Mouse (Mus musculus): Measurements from ENCODE around the gene Msi2. TPM values are rescaled to one million over a fixed set of nuclear protein-coding genes. Genes with fewer than 3 reads are reported as not detected.

Gene Msi2
- polyA plus RNA-seq, 1 experiment from 2014 or later: 13.1 TPM

DNA sequence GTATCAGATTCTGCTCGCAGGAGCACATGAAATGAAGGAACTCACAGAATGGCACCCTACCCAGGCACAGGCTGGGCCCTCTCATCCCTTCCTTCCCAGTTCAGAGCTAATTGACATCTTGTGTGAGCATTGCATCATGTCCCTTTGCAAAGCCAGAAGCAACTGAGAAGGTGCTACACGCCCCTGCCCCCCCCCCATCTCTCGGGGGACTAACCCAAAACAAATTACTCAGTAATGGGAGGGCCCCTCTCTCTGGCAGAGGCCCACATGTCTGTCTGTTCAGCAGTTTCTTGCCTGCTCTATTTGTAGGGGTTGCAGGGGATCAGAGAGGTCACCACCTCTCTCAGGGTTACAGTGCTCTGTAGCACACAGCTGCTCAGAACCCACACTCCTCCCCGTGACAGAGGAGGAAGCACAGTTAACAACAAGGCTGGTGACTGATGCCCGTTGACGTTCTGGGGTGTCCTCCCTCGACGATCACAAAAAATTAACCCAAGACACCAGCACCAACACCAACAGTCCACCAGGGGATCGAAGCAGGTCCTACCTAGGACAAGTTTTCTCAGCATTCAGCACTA, 99.5 kb downstream of the Msi2 start:
- peaks cover 39% of the 10 kb centered on the region for H3K4me1 ChIP-seq
- no peak overlapping the region for H3K4me2 ChIP-seq
- 41% methylated on average over 9 of the region's 9 CpGs for WGBS
- no peaks in the 10 kb centered on the region for H3K36me3 ChIP-seq
- no peak for ATAC-seq (ENCODE audit: insufficient number of reproducible peaks, low FRiP score, low TSS enrichment, low read depth)
- H3K9me3 ChIP-seq: no peaks in the 10 kb centered on the region
- H3K27ac ChIP-seq: 0 out of 2 replicates have a peak overlapping the region, but pooled peaks have one; percentile 11
- H3K27me3 ChIP-seq: no peaks in the 10 kb centered on the region
- no peak overlapping the region for H3K9ac ChIP-seq
- H3K4me3 ChIP-seq: no peak overlapping the region

DNA sequence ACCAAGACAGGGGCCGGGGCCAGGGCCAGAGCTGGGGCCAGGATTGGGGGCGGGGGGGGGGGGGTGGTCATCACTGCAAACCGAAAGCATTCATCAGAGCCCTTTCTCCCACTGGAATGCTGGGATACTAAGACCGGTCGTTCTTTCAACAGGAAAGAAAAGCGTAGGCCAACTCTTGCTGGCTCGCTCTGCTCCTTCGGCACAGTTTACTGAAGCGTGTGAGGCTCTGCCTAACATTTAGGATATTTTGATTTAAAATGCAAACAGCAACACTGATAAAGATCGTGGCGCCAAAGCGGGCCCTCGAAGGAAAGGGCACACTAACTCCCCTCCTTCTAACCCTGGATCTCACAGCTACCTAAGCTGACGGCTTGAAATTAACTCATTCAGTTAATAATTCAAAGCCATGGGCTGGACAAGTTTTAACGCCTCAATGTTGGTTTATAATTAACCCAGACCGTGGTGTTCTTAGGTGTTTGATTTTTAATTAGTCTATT, 100.3 kb downstream of the Msi2 start:
- no peaks in the 10 kb centered on the region for H3K9me3 ChIP-seq
- H3K4me3 ChIP-seq: no peak overlapping the region
- H3K36me3 ChIP-seq: no peaks in the 10 kb centered on the region
- no peak overlapping the region for H3K27ac ChIP-seq
- H3K4me2 ChIP-seq: no peak overlapping the region
- no peak for ATAC-seq (ENCODE audit: insufficient number of reproducible peaks, low FRiP score, low TSS enrichment, low read depth)
- WGBS: 77% methylated on average over 16 of the region's 16 CpGs
- no peak overlapping the region for H3K9ac ChIP-seq
- no peaks in the 10 kb centered on the region for H3K27me3 ChIP-seq
- peaks cover 44% of the 10 kb centered on the region for H3K4me1 ChIP-seq

DNA sequence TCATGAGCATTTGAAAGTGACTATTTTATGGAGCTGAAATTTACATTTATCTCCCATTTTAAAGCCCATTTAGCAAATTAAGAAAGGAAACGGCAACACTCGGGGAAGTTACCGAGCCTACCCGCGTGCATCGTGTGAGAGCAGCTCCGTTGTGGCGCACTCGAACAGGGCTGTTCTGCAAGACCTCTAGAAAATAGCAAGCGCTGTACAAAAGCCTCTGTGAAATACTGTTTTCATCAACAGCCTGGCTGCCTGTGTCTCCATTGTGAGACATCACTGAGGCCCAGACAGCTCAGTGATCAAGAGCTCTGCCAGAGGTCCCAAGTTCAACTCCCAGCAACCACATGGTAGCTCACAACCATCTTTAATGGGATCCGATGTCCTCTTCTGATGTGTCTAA, 100.9 kb downstream of the Msi2 start:
- Histone ChIP-seq H3K27ac (no peak overlapping the region), H3K36me3 (no peaks in the 10 kb centered on the region), H3K9me3 (no peaks in the 10 kb centered on the region), H3K4me2 (no peak overlapping the region), H3K27me3 (no peaks in the 10 kb centered on the region), H3K4me3 (no peak overlapping the region), H3K9ac (no peak overlapping the region), H3K4me1 (peaks cover 40% of the 10 kb centered on the region)
- WGBS: 86% methylated on average over 11 of the region's 11 CpGs
- ATAC-seq (ENCODE audit: insufficient number of reproducible peaks, low FRiP score, low TSS enrichment, low read depth): no peak

DNA sequence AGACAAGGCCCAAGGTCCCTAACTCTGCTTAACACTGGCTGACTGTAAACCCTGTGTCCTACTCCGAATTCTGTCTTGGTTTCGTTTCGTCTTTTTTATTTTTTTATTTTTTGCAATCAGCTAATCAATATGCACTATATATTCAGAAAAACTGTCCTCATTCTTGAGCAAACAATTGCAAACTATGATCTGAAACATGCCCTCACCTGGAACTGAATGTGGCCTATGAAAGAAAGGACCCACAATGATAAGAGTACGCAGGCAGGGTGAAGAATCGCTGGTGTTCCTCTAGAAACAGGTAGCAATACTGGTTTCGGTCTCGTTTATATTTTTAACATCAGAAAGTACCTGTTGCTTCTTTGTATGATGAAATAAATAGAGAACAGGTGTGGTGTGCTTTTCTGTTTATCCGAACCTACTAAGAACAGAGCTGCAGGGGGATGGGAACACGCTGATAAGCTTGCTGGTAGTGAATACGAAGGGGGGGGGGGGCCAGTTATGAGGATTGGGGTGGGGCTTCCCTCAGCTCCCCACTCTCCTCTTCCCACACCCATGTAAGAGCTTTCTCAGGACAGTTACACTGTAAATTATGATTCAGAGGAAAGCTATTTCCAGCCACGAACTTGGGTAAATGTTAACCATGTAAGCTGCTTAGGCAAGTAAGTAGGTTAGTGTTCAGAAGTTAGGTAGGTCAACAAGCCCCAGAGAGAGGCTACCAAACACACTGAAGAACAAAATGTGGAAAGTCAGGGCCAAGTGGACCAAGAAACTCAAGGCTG, 103.6 kb downstream of the Msi2 start:
- Histone ChIP-seq H3K9ac (no peak overlapping the region), H3K27ac (peak overlapping the region; percentile 75), H3K4me3 (no peak overlapping the region), H3K9me3 (no peaks in the 10 kb centered on the region), H3K27me3 (no peaks in the 10 kb centered on the region), H3K36me3 (no peaks in the 10 kb centered on the region), H3K4me2 (no peak overlapping the region), H3K4me1 (peaks cover 29% of the 10 kb centered on the region)
- ATAC-seq (ENCODE audit: insufficient number of reproducible peaks, low FRiP score, low TSS enrichment, low read depth): no peak
- 75% methylated on average over 11 of the region's 11 CpGs for WGBS

DNA sequence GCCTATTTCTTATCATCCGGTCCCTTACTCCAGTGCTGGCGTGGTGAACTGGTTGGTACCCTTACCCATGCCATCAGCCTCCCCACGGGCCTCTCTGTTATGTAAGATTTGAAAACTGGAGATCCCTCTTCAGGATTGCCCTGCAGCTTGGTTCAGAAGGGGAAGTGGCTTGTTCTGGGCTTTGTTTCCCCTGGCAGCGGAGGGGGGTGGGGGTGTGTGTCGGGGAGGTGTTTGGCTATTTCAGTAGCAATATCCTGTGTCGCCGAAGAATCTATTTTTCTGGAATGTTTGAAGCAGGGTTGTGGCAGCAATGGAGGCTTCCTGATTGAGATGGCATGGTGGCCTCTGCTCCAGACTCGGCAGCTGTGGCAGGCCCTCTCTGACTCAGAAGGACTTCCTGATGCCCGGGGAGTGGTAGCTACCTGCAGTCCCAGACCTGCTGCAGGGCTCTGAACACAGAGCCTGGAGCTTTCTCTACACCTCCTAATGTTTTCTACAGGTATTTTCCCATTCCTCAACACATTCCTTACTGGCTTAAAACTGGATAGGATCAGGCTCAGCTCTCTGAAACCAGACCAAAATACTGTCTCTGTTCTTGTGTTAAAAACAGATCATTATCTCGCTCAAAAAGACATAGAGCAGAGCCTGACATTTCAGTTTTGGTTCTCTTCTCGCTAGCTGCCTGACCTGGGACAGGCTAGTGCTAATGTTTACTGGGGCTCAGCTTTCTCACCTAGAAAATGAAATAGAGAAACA, 104.4 kb downstream of the Msi2 start:
- H3K27me3 ChIP-seq: no peaks in the 10 kb centered on the region
- H3K9me3 ChIP-seq: no peaks in the 10 kb centered on the region
- ATAC-seq (ENCODE audit: insufficient number of reproducible peaks, low FRiP score, low TSS enrichment, low read depth): no peak
- peaks cover 29% of the 10 kb centered on the region for H3K4me1 ChIP-seq
- no peak overlapping the region for H3K4me2 ChIP-seq
- 56% methylated on average over 11 of the region's 11 CpGs for WGBS
- H3K4me3 ChIP-seq: no peak overlapping the region
- peak overlapping the region; percentile 75 for H3K27ac ChIP-seq
- H3K36me3 ChIP-seq: no peaks in the 10 kb centered on the region
- no peak overlapping the region for H3K9ac ChIP-seq

DNA sequence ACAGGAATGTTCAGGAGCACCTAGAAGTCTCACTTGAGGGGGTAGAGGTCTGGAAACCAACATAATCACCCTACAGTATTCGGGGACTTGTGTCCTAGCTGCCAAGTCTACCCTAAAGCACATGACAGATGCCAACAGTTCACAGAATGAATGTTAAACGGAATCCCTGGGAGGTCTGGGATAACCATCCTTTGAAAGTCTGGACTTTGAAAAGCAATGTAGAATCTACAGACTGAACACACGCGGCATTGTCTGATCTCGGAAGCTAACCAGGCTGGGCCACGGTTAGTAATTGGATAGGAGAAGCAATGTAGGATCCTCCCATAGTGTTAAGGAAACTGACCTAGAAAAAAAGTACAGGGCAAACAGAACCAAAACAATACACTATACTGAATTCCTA, 105.3 kb downstream of the Msi2 start:
- ATAC-seq (ENCODE audit: insufficient number of reproducible peaks, low FRiP score, low TSS enrichment, low read depth): no peak
- WGBS: 79% methylated on average over 6 of the region's 6 CpGs

DNA sequence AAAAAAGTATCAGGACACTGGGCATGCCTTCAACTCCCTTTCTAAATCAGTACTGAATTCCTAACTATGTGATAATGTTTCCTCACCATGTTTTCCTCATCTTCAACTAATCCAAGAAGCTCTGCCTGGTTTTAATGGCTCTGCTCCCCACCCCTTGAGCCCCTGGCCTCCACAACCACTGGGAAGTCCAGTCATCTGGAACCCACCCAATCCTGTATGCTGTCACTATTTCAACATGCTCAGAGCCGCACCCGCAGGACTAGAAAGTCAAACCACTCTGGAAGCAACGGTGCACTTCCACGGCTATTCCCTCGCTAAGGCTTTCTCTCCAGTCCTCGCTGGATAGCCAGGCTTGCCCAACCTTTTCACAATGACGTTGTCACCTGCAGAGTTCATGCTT, 106.2 kb downstream of the Msi2 start:
- Histone ChIP-seq H3K4me2 (no peak overlapping the region), H3K4me3 (no peak overlapping the region), H3K9me3 (no peaks in the 10 kb centered on the region), H3K27me3 (no peaks in the 10 kb centered on the region), H3K4me1 (peaks cover 28% of the 10 kb centered on the region), H3K27ac (no peak overlapping the region), H3K9ac (no peak overlapping the region), H3K36me3 (no peaks in the 10 kb centered on the region)
- WGBS: 88% methylated on average over 7 of the region's 7 CpGs
- no peak for ATAC-seq (ENCODE audit: insufficient number of reproducible peaks, low FRiP score, low TSS enrichment, low read depth)

More for the DNA sequence above, 105.3 kb downstream of the Msi2 start:
- H3K36me3 ChIP-seq: no peaks in the 10 kb centered on the region
- H3K27me3 ChIP-seq: no peaks in the 10 kb centered on the region
- no peak overlapping the region for H3K4me3 ChIP-seq
- H3K9me3 ChIP-seq: no peaks in the 10 kb centered on the region
- H3K4me1 ChIP-seq: peaks cover 28% of the 10 kb centered on the region
- H3K4me2 ChIP-seq: no peak overlapping the region
- no peak overlapping the region for H3K27ac ChIP-seq
- no peak overlapping the region for H3K9ac ChIP-seq

DNA sequence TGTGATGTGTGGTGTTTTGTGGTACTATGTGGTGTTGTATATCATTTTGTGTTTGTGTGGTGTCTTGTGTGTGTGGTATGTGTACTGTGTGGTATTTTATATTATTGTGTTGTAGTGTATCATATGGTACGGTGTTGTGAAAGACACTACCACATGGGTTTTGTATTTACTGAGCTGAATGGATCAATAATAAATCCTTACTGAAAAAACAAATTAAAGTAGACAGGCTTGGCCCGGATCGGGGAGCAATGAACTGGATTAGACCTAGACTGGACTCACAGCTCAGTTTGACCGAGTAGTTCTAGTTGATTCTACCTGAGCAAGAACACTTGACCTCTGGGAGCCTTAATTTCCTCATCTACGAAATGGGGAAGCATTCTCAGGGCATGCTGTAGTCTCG, 107.5 kb downstream of the Msi2 start:
- WGBS: 90% methylated on average over 6 of the region's 6 CpGs
- no peak overlapping the region for H3K4me3 ChIP-seq

DNA sequence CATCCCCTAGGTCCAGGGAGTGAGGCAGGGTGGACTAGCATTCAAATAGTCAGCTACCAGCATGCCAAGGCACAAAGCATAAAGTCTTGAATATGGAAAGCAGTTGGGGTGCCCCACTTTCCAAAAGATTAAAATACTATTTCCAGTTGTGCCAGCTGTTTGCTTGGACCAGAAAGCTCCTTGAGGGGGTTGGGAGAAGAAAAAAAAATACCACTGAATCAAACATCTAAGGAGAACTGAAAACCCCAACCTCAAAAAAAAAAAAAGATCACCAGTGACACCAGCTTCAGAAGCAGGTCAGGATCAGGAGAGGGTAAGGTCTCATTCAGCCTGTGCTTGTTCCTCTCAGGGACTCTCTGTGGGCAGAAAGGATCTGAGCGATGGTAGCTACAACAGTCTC, 108.2 kb downstream of the Msi2 start:
- Histone ChIP-seq H3K27me3 (no peaks in the 10 kb centered on the region), H3K9ac (no peak overlapping the region), H3K27ac (no peak overlapping the region), H3K4me1 (peaks cover 27% of the 10 kb centered on the region), H3K36me3 (no peaks in the 10 kb centered on the region), H3K9me3 (no peaks in the 10 kb centered on the region), H3K4me3 (no peak overlapping the region), H3K4me2 (no peak overlapping the region)
- 92% methylated on average over 1 of the region's 1 CpGs for WGBS
- ATAC-seq (ENCODE audit: insufficient number of reproducible peaks, low FRiP score, low TSS enrichment, low read depth): no peak

More for the DNA sequence above, 107.5 kb downstream of the Msi2 start:
- H3K9me3 ChIP-seq: no peaks in the 10 kb centered on the region
- H3K4me1 ChIP-seq: peaks cover 28% of the 10 kb centered on the region
- no peak for ATAC-seq (ENCODE audit: insufficient number of reproducible peaks, low FRiP score, low TSS enrichment, low read depth)
- no peak overlapping the region for H3K27ac ChIP-seq
- H3K36me3 ChIP-seq: no peaks in the 10 kb centered on the region
- no peaks in the 10 kb centered on the region for H3K27me3 ChIP-seq
- H3K9ac ChIP-seq: no peak overlapping the region
- H3K4me2 ChIP-seq: no peak overlapping the region

DNA sequence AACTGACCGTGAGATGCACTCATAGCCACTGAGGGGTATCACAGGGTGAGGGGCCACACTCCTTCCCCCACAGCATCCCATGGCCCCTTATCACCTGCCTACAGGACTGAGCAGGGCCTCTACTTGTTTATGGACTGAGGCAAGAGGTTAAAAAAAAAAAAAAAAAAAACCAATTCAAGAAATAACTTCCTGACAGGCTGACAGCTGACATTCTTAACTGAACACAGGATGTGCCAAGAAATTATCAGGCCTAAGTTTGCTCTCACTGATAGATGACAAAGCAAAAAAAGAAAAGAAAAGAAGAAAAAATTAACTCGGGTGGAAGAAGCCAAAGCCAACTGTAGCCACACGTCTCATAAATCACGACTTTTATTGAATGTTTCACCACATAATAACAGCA, 109.7 kb downstream of the Msi2 start:
- H3K9ac ChIP-seq: no peak overlapping the region
- no peaks in the 10 kb centered on the region for H3K36me3 ChIP-seq
- H3K4me1 ChIP-seq: peaks cover 25% of the 10 kb centered on the region; the same call in 1 of the 2 replicates
- no peak overlapping the region for H3K4me2 ChIP-seq
- ATAC-seq (ENCODE audit: insufficient number of reproducible peaks, low FRiP score, low TSS enrichment, low read depth): no peak
- no peaks in the 10 kb centered on the region for H3K27me3 ChIP-seq
- H3K4me3 ChIP-seq: no peak overlapping the region
- H3K9me3 ChIP-seq: no peaks in the 10 kb centered on the region
- H3K27ac ChIP-seq: no peak overlapping the region
- 38% methylated on average over 4 of the region's 4 CpGs for WGBS

DNA sequence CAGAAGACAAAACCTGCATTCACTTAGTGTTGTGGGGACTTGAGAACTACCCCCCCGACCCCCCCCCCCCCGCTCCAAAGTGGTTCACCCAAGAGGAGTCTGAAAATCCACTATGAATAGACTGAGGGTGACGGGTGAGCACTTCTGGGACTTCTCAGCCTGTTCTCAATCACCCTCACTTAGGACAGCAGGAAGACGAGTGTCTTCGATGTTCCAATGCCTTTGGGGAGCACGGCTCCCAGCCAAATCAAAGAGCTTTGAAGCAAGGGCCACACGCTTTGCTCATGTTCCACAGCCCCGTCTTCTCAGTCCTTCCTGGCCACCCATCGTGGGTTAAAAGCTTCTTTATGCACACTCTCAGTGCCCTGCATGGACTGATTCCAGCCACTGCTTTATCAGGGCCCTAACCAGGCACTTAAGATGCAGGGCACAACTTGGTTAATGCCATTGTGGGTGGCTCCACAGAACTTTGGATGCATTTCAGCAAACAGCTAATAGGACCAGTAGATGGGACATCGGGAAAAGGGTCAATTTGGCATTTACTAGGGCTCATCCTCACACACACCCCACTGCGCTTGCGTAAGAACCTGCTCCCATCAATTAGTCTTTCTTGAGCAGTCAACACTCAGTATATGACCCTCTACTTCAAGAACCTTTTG, 110.5 kb downstream of the Msi2 start:
- Histone ChIP-seq H3K36me3 (no peaks in the 10 kb centered on the region), H3K27ac (no peak overlapping the region), H3K9ac (no peak overlapping the region), H3K9me3 (no peaks in the 10 kb centered on the region), H3K4me1 (peaks cover 21% of the 10 kb centered on the region; the same call in 1 of the 2 replicates), H3K4me3 (no peak overlapping the region), H3K4me2 (no peak overlapping the region), H3K27me3 (no peaks in the 10 kb centered on the region)
- no peak for ATAC-seq (ENCODE audit: insufficient number of reproducible peaks, low FRiP score, low TSS enrichment, low read depth)
- 84% methylated on average over 12 of the region's 12 CpGs for WGBS
